Mouse (Mus musculus) kidney, postnatal 14 days (tissue): Measurements from ENCODE around the gene Ushbp1.

Experiments
- DNase-seq: peaks from one replicate; pipeline ENCODE4 v3.0.0; 2022; ENCODE audit warnings: mixed read lengths

Ushbp1 gene

DNA sequence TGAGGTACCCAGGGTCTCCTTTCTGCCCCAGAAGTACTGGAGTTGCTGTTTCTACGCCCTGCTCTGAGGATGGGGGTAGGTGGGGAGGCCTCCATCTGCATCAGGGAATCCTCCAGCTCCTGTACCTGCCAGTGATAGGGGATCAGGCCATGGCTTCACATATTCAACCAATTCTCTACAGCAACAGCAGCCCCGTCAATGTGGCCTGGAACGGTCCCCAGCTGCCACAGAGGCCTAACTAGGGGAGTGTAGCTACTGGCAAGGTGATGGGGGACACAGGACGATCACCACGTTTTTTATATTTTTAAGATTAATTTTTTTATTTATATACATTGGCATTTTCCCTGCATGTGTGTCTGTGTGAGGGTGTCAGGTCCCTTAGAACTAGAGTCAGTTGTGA lies 3.2 kb downstream of the Ushbp1 start:
- DNase-seq: no peak

DNA sequence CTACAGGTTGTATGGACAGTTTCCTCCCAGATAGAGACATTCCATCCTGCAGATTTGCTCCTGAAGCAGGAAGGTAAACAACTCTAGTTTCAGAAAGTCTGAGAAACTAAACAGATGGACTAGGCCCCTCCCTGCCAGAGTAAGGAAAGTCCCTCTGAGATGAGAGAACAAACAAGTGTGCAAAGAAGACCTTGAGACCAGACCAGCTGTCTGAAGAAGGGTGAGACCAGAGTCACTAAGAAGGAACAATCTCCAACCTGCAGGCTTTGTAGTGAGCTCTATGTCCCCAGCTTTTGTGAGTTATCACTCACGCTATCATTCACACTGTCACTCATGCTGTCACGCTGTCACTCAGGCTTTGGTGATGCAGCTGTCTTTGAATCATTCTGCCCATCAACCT lies 3.9 kb downstream of the Ushbp1 start:
- no peak for DNase-seq

DNA sequence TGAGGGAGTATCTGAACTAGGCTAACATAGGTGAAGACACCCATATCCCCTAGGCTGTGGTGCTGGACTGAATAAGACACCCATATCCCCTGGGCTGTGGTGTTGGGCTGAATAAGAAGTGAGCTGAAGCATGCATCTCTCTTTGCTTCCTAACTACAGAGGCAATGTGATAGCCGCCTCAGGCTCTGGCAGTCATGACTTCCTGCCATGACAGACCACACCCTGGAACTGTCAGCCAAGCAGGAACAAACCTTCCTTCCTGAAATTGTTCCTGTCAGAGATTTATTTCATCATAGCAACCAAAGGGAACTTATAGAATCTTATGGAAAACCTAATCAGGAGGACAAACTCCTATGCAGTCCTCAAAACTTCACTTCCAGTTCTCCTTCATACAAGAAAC lies 7.3 kb downstream of the Ushbp1 start:
- DNase-seq: no peak

GRCm38 (mm10) chr8:71385212-71385835 lies 10.3 kb downstream of the Ushbp1 start:
- no peak for DNase-seq

DNA sequence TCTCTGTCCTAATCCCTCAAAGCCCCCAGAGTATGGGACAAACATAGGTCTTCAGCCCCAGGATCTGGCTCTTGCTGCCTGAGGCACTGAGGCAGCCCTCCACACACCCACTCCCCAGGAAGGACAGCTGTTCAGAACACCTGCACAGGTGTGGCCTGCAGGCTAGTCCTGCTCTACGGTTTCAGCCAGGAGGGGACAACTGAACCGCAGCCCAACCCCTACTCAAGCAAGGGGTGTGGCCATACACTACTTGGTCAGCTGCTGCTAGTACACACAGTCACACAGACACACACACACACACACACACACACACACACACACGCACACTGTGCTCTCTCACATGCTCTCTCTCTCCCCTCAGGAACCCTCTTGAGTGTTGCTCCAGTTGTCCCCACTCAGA lies 11.7 kb downstream of the Ushbp1 start:
- no peak for DNase-seq

DNA sequence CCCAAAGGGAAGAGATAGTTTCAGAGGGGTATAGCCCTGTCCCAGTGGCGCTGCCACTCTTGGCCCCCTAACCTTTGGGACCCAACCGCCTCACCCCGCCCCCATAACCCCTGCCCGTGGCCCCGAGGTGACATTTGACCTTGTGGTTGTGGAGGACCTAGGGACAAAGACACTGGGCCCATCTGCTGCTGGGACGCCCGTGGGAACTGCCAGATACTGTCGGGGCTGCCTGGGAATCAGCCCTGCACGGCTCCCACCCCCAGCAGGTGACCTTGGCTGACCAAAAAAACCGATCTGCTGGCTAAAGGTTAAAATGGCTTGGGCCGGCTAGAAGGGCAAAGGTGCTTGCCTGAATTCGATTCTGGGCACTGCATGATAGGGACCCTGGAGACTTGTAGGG lies 12.2 kb downstream of the Ushbp1 start:
- DNase-seq: peak; percentile 45

GRCm38 (mm10) chr8:71381971-71382961 lies 13.3 kb downstream of the Ushbp1 start:
- peak; percentile 96 for DNase-seq

DNA sequence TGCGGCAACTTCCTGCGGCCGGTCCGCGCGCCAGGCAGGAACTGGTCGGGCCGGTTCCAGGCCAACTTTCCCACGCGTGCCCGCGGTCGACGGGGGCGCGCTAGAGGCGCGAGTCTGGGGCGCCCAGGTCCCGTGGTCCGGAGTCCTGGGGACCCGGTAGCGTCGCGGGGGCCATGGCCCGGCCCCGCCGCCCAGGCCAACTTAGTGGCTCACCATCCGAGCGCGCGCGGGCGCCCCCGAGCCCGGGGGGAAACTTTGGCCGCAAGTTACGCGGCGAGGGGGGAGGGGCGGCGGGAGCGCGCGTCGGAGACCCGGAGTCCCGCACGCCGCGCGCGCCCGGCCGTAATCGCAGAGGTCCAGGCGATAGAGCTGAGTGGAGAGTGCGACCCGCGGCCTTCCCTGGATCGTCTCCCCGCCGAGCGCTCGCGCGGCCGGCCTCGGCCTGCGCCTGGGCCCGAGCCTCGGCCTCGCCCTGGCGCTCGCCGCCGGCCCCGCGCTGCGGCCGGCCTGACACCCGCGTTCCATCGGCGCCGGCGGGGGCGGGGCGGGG lies 14.1 kb downstream of the Ushbp1 start, which contains the start of gene Nr2f6:
Nr2f6 (minus strand) TSS at position 540 of the 550 bp plus-strand sequence.
- DNase-seq: peak; percentile 88

GRCm38 (mm10) chr8:71380178-71381171 lies 15.1 kb downstream of the Ushbp1 start:
- peak; percentile 60 for DNase-seq

DNA sequence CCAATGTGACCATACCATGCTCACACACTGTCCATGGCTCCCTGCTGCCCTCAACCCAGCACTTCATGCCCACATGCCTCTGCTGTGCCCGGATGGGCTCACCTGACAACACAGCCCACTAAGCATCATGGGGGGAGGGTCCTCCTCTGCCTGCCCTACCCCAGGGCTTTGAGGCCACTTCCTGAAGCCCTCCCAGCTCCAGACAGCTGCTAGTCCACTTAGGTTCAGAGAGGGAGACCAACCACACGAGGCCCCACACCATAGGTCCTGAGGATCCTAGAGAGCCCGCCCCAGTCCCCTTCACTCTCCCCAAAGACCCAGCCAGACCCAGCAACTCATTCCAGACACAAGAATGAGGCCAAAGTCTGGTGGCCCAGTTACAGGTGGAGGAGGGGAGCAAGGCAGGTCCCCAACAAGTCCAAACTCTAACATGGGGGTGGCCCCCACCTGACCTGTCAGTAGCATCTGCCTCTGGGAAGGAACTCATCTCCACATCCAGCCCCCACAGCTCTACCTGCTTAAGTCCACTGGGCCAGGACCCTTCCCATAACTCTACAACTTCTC lies 16.0 kb downstream of the Ushbp1 start:
- peak; percentile 71 for DNase-seq

DNA sequence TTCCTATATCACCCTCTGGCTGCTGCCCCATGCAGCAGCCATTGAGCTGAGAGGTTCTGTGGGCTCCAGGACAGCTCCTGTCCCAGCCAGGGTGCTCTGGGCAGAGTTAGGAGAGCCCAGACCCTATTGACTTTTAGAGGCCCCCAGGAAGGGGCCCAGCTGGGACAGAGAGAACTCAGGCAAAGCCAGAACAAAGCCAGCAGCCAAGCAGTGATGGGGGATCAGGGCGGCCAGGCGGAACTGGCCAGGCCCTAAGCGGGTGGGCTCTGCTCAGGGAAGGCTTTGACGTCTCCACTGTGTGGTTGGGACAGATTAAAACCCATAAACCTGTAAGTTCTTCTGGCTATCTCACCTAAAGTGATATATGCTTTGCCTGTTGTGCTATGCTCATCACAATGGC lies 16.6 kb downstream of the Ushbp1 start:
- DNase-seq: no peak

- peak; percentile 41 for DNase-seq
Measured at GRCm38 (mm10) chr8:71376423-71377030, 19.1 kb downstream of the Ushbp1 start.

DNA sequence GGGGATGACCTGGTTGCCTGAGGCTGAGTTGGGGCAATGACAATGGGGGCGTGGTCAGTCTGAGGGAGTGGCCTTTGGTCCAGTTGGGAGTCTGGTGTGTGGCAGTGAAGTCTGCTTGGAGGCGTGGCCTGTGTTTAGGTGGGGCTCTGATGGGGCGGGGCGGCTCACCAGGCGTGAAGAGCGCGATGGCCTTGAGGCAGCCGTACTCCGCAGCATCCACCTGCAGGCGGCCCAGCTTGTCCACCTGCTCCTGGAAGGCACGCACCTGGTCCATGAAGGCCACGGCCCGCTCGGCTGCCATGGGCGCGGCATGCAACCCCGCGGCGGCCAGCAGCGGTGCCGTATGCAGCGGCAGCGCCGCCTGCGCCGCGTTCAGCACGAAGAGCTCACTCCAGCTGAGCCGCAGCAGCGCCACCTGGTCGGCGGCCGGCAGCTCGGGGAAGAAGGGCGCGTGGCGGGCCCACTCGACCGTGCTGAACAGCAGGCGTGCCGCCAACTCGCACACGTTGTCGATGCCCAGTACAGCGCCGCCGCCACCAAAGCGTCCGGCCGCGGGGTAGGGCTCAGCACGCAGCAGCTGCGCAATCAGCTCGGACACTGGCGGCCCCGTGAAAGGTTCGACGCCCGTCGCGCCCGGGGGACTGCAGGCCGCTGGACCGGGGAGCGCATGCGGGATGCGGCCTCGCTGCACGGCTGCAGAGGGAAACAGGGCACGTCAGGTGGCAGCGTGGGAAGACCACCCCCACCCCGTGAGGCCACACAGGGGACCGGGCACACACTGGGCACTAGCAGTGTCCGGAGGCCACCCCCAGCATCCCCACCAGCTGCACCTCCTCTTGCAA lies 19.8 kb downstream of the Ushbp1 start:
- DNase-seq: peak; percentile 89

DNA sequence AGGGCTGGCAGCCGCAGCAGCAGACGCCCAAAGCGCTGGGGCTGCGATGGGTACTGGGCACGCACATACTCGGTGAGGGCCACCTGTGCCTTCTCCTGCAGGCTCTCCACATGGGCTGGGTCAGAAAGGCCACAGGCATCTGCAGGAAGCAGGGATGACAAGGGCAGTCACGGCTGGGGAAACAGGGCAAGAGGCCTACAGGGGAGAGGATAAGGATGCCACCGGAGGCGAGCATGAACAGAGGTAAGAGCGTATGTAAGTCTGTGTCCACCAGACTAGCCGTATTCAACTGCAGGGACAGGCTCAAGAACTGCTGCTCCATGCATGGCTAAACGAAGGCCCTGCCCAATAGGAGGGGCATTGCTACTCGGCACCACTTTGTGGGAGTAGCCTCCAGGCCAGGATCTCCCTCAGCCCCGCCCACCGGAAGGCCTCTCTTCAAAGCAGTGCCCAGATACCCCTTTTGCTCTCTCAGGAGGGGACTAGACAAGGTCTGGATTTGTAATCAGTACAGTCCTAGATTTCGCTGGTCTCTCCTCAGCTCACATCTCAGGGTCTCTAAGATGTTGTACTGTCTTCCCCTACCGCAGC lies 20.9 kb downstream of the Ushbp1 start:
- peak; percentile 70 for DNase-seq

DNA sequence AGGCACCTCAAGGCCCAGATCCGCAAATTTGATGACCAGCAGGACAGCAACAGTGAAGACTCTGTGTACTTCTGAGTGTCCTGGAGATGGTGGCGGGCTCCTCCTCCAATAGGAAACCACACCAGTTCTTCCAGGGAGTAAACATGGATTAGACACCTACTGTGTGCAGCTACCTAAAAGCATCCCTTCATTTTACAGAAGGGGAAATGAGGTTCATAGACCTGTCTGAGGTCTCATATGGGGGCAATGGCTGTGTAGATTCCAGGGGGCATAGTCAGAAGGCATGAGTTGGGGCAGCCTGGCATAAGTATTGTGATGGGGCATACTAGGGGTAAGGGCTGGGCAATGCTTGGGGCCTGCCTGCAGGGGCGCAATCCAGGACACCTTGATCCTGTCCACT lies 22.6 kb downstream of the Ushbp1 start:
- DNase-seq: no peak

DNA sequence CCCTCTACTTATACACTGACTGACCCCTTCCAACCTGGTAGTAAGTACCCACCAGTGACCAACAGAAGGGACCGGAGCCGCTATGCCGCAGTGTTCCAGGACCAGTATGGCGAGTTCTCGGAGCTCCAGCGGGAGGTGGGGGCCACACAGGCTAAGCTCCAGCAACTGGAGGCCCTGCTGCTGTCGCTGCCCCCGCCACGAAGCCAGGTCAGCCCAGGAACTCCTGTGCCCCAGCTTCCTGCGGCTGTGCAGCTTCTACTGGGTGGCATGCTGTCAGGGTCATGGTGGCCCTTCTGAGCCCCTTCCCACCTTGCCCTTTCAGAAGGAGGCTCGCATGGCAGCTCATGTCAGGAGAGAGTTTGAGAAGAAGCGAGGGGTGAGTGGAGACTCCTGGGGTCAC lies 23.2 kb downstream of the Ushbp1 start:
- DNase-seq: no peak

DNA sequence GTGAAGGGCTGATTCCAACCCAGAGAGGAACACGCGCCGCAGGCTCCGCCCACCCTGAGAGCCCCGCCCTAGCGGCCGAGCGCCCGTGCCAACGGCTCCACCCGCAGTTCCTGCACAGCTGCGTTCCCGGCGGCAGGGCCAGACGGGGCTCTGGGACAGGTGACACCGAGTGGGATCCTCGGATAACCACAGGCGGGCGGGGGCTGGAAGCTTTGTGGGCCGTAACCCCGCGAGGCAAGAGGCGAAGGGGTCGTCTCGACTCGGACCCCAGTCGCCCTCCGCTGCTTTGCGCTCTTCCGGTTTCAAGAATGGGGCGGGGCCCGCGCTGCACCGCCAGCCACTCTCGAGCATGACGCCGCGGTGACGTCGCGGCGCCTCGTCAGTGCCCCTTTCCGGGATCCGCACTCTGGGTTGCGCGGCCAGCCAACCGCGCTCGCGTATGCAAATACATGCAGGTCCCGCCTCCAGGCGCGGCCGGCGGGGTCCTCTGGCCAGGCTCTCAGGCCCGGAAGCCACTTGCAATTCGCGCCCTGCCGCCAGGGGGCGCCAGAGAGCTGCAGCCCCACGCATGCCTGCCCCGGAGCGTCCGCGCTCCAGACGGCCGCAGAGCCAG lies 24.3 kb downstream of the Ushbp1 start, which contains the start of gene Ocel1:
Ocel1 (plus strand) TSS at position 63 of the 613 bp plus-strand sequence.
- DNase-seq: peak; percentile 99

- DNase-seq: no peak
Measured at GRCm38 (mm10) chr8:71370711-71371235, 24.8 kb downstream of the Ushbp1 start.

GRCm38 (mm10) chr8:71369040-71369718 lies 26.4 kb downstream of the Ushbp1 start:
- DNase-seq: no peak
